Mouse (Mus musculus) right cerebral cortex, postnatal 36 days (tissue): ENCODE data around the gene Sgta.
A peak's percentile ranks its signal among the peaks of the same experiment; 100 is the strongest.

Experiments used
- DNase-seq, 2 experiments: peaks; one replicate each; pipeline ENCODE4 v3.0.0; 2022; ENCODE audit warnings: low spot score in 2 of 2, mixed read lengths in 1 of 2

Gene Sgta

GRCm38 (mm10) chr10:81019687-81020086 is 40.3 kb downstream of the Sgta start:
- DNase-seq: no peak

DNA sequence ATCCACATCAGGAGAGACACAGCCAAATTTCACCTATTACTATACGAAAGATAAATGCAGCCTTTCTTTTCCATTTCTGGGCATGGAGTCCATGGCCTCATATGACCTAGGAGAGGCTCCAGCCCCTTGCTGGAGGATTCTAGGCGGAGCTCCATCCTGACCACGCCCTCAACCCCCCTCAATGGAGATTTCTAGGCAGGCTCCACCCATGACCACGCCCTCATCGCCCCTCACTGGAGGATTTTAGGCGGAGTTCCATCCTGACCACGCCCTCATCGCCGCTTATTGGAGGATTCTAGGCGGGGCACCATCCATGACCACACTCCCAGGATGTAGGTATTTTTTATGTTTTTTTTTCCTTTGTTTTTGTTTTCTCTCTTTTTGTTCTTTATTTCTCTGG is 41.7 kb downstream of the Sgta start:
- DNase-seq: no peak

- DNase-seq: no peak
Observed at GRCm38 (mm10) chr10:81016645-81017044, 43.3 kb downstream of the Sgta start.

DNA sequence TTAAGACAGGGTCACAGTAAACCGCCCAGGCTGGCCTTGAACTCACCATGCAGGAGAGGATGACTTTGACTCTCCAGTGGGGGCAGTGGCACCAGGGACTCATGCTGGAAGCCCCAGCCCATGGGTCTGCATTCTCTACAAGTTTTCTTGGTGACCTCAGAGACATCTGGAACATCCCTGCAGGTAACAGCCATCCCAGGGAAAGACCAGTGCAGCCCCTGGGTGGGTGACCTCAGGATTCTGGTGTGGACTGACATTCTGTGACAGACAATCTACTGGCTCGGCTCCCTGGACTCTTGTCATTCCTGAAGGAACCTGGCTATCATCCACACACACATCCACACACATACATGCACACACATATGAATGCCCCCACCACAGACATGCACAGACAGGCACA is 44.3 kb downstream of the Sgta start:
- DNase-seq: no peak

GRCm38 (mm10) chr10:81014393-81015384 is 45.3 kb downstream of the Sgta start, which contains the start of gene Gng7:
Gene Gng7, minus strand, starts transcription at chr10:81014945.
- DNase-seq: peak; percentile 96 to 97

GRCm38 (mm10) chr10:81010851-81011250 is 49.1 kb downstream of the Sgta start:
- DNase-seq: no peak

- no peak for DNase-seq
Observed at GRCm38 (mm10) chr10:81007240-81007639, 52.7 kb downstream of the Sgta start.

GRCm38 (mm10) chr10:81006005-81006677 is 53.8 kb downstream of the Sgta start:
- DNase-seq: peak in 1 of 2 experiments; percentile 76

DNA sequence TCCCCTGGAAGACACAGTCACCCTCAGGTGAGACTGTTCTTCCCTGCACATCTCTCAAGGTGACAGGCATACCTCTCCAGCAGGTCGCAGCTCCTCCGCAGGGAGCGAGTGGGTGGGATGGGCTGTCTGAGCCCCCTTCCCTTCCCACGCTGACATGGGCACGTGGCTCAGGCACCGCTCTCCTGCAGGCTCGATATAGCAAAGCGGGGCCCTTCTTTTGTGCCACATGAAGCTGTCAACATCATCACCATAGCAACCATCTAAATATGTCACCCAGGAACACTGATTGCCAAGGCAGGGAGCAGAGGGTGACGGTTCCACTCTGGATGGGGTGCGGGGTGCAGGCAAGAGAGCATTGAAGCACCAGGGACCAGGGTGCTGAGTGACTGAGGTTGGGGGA is 58.8 kb downstream of the Sgta start:
- peak in 1 of 2 experiments; percentile 67 for DNase-seq

- no peak for DNase-seq
Observed at GRCm38 (mm10) chr10:81000197-81001062, 59.6 kb downstream of the Sgta start.

- DNase-seq: peak; percentile 86 to 87
Observed at GRCm38 (mm10) chr10:80999362-81000196, 60.4 kb downstream of the Sgta start.

- DNase-seq: no peak
Observed at GRCm38 (mm10) chr10:80998778-80999177, 61.2 kb downstream of the Sgta start.

GRCm38 (mm10) chr10:80998021-80998420 is 62.0 kb downstream of the Sgta start:
- no peak for DNase-seq

DNA sequence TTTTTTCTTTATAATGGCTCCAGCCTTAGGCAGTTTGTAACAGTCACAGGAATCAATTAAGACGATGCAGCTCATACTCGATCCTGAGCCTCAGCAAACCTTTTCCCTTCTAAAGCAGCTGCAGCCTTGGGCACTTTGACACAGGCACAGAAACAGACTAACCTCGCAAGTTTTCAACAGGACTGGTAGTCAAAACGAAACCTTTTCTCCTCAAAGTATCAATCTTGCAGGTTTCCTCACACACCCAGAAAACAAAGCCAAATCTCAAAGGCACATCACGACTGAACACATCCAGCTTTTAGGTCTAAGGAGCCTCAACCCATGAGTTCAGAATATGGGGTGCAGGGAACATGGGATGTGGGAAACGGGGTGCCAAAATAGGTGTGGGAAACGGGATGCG is 62.6 kb downstream of the Sgta start:
- no peak for DNase-seq

GRCm38 (mm10) chr10:80996501-80996900 is 63.5 kb downstream of the Sgta start:
- no peak for DNase-seq

- DNase-seq: peak; percentile 69 to 73
Observed at GRCm38 (mm10) chr10:80995091-80995632, 64.8 kb downstream of the Sgta start.

DNA sequence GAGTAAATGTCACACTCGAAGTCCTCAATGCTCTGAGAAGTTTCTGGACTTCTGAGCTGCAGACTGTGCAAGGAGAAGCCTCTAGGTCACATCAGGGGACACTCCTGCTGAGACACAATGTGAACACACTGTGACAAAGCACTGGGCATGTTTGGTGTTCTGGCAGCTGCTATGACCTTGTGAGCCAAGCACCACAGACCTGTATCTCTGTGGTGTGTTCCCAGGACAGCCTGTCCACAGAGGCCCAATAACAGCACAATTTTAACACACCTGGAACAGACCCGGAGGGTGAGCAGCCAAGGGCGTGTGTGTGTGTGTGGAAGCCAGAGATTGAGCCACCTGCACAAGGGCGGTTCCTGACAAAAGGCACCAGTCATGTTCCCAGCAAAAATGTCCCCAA is 65.4 kb downstream of the Sgta start:
- no peak for DNase-seq
